Mouse (Mus musculus): ENCODE results near the gene Gkap1. TPM values are rescaled to one million over a fixed set of nuclear protein-coding genes. Genes with fewer than 3 reads are reported as not detected.

Gene Gkap1
- total and polyA plus RNA-seq, 3 experiments = 26.7 to 34.1 TPM; not detected in 1

DNA sequence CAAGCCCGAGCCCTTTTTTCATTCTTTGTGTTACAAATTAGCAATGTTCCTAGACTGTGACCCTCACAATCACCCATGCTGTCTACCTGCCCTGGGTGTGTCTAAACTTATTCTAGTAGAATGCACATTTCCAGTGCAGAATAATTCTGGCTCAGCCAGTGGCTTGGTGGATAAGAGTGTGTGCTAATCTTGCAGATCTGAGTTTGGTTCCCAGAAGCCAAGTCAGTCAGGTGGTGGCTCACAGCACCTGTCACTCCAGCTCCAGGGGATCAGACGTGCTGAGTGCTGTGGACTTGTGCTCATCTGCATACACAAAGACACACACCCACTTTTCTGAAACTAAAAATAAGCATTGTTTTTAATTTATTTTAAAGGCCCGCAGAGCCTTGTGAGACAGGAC is 38.3 kb upstream of the Gkap1 start:
- Histone ChIP-seq H3K27ac (ENCODE audit: control insufficient read depth, low read depth, low read length) (peak overlapping the region; percentile 47), H3K4me1 (ENCODE audit: control insufficient read depth in 1 of 2, insufficient read depth in 2 of 2, low read length in 2 of 2) (peaks cover 14 to 18% of the 10 kb centered on the region in 2 experiments), H3K4me3 (ENCODE audit: control insufficient read depth in 1 of 2, insufficient read depth in 1 of 2, low read depth in 2 of 2, low read length in 2 of 2) (peak overlapping the region; percentile 15 to 64; a peak in 2 of 4 replicates), H3K9ac (ENCODE audit: control insufficient read depth, low read depth, low read length, poor library complexity, severe bottlenecking) (peak overlapping the region; percentile 27; the same call in 1 of the 2 replicates), H3K79me2 (ENCODE audit: control insufficient read depth, insufficient read depth, low read length, poor library complexity) (no peaks in the 10 kb centered on the region), H3K36me3 (ENCODE audit: control insufficient read depth in 1 of 2, insufficient read depth in 2 of 2, low read length in 2 of 2) (peaks cover 0 to 21% of the 10 kb centered on the region in 2 experiments; a peak in 2 of 4 replicates), H3K27me3 (ENCODE audit: control insufficient read depth in 1 of 2, insufficient read depth in 2 of 2, low read length in 2 of 2) (no peaks in the 10 kb centered on the region), H3K9me3 (replicated peaks; ENCODE audit: insufficient read depth, low read length) (no peaks in the 10 kb centered on the region)
- DNase-seq (ENCODE audit: low read depth, low spot score) = peak; percentile 46
- TF ChIP-seq MYC (IDR thresholded peaks at IDR 0.05; ENCODE audit: low read depth, low read length) (no peak), CTCF (IDR thresholded peaks at IDR 0.05 in 2 of 3, conservative IDR thresholded peaks at IDR 0.05 in 1 of 3; ENCODE audit: control insufficient read depth in 1 of 3, insufficient read depth in 1 of 3, low read depth in 2 of 3, low read length in 3 of 3, poor library complexity in 1 of 3, severe bottlenecking in 1 of 3) (no peak), ZC3H11A (IDR thresholded peaks at IDR 0.05; ENCODE audit: low read depth, low read length) (no peak), GATA1 (IDR thresholded peaks at IDR 0.05; ENCODE audit: low read depth, low read length) (peak; percentile 17; the same call in 1 of the 2 replicates), NELFE (IDR thresholded peaks at IDR 0.05; ENCODE audit: low read depth, low read length) (no peak), USF1 (IDR thresholded peaks at IDR 0.05; ENCODE audit: low read depth, low read length) (peak; percentile 59; the same call in 1 of the 2 replicates), EP300 (IDR thresholded peaks at IDR 0.05; ENCODE audit: low read depth in 1 of 2, low read length in 2 of 2) (peak; percentile 27 to 39; a peak in 1 of 4 replicates), ZNF384 (IDR thresholded peaks at IDR 0.05; ENCODE audit: low read depth, low read length) (no peak), TCF12 (IDR thresholded peaks at IDR 0.05; ENCODE audit: low read depth, low read length) (peak; percentile 60), POLR2AphosphoS2 (IDR thresholded peaks at IDR 0.05; ENCODE audit: low read length) (no peak), BHLHE40 (IDR thresholded peaks at IDR 0.05; ENCODE audit: borderline replicate concordance, low read depth, low read length) (no peak), KAT2A (conservative IDR thresholded peaks at IDR 0.05; ENCODE audit: low read depth, low read length) (no peak), JUND (IDR thresholded peaks at IDR 0.05; ENCODE audit: low read depth, low read length) (no peak), MAX (IDR thresholded peaks at IDR 0.05; ENCODE audit: low read length) (no peak), SMC3 (IDR thresholded peaks at IDR 0.05; ENCODE audit: low read depth, low read length) (no peak), POLR2A (IDR thresholded peaks at IDR 0.05; ENCODE audit: control insufficient read depth in 1 of 2, insufficient read depth in 1 of 2, low read depth in 1 of 2, low read length in 2 of 2, poor library complexity in 1 of 2) (no peak), ETS1 (IDR thresholded peaks at IDR 0.05; ENCODE audit: low read depth, low read length) (peak; percentile 81), RCOR1 (IDR thresholded peaks at IDR 0.05; ENCODE audit: low read depth, low read length) (peak; percentile 28; the same call in 1 of the 2 replicates), E2F4 (IDR thresholded peaks at IDR 0.05; ENCODE audit: borderline replicate concordance, low read depth, low read length) (no peak), TAL1 (IDR thresholded peaks at IDR 0.05; ENCODE audit: low read length) (peak; percentile 10; the same call in 1 of the 2 replicates), RAD21 (IDR thresholded peaks at IDR 0.05; ENCODE audit: low read depth, low read length) (no peak), ELF1 (IDR thresholded peaks at IDR 0.05; ENCODE audit: low read depth, low read length) (no peak), HCFC1 (IDR thresholded peaks at IDR 0.05; ENCODE audit: low read depth, low read length) (no peak), NRF1 (IDR thresholded peaks at IDR 0.05; ENCODE audit: insufficient read depth, low read depth, low read length, poor library complexity, severe bottlenecking) (no peak)
